Mouse (Mus musculus) MEL (cell line): ENCODE data around the gene Gm10490. TPM values are rescaled to one million over a fixed set of nuclear protein-coding genes. Genes with fewer than 3 reads are reported as not detected.

Source experiments
- DNase-seq: peaks from one replicate; pipeline ENCODE4 v3.0.0; 2011; ENCODE audit warnings: low read depth, low spot score
- H3K27ac ChIP-seq: 2 replicates; pipeline ENCODE4 v1.5.1; 2012; ENCODE audit warnings: low read depth, mild to moderate bottlenecking, control low read depth, low read length, moderate library complexity; ENCODE audit not compliant: control insufficient read depth
- H3K27me3 ChIP-seq, 2 experiments: fragments of 150-350 bp in 1 of 2; sonication (generic) in 1 of 2; 2 replicates each; pipeline ENCODE4 v1.6.1; 2012; ENCODE audit warnings: low read length in 2 of 2, mild to moderate bottlenecking in 2 of 2, improper control_type of control experiment in 1 of 2, moderate library complexity in 1 of 2; ENCODE audit not compliant: insufficient read depth in 2 of 2, control insufficient read depth in 1 of 2
- H3K36me3 ChIP-seq, 2 experiments: 2 replicates each; pipeline ENCODE4 v1.6.1; 2012 to 2014; ENCODE audit warnings: low read length in 2 of 2, improper control_type of control experiment in 1 of 2, inconsistent platforms in 1 of 2, mild to moderate bottlenecking in 1 of 2; ENCODE audit not compliant: insufficient read depth in 2 of 2, control insufficient read depth in 1 of 2
- H3K4me1 ChIP-seq, 2 experiments: fragments of 150-350 bp in 1 of 2; sonication (generic) in 1 of 2; 2 replicates each; pipeline ENCODE4 v1.6.1; 2012; ENCODE audit warnings: low read length in 2 of 2, improper control_type of control experiment in 1 of 2, mild to moderate bottlenecking in 1 of 2; ENCODE audit not compliant: insufficient read depth in 2 of 2, control insufficient read depth in 1 of 2
- H3K4me3 ChIP-seq, 2 experiments: fragments of 150-350 bp in 1 of 2; sonication (generic) in 1 of 2; 2 replicates each; pipeline ENCODE4 v1.5.1; 2012; ENCODE audit warnings: low read depth in 2 of 2, low read length in 2 of 2, mild to moderate bottlenecking in 2 of 2, moderate library complexity in 2 of 2, control low read depth in 1 of 2, improper control_type of control experiment in 1 of 2; ENCODE audit not compliant: control insufficient read depth in 1 of 2, insufficient read depth in 1 of 2
- H3K79me2 ChIP-seq: 2 replicates; pipeline ENCODE4 v1.6.1; 2012; ENCODE audit warnings: mild to moderate bottlenecking, low read length, moderate library complexity; ENCODE audit not compliant: control insufficient read depth, poor library complexity, insufficient read depth
- H3K9ac ChIP-seq: 2 replicates; pipeline ENCODE4 v1.6.1; 2012; ENCODE audit warnings: low read depth, mild to moderate bottlenecking, control low read depth, low read length, moderate library complexity; ENCODE audit not compliant: control insufficient read depth, poor library complexity, severe bottlenecking
- H3K9me3 ChIP-seq: fragments of 150-350 bp; sonication (generic); replicated peaks from 2 replicates; pipeline ENCODE4 v1.6.1; 2012; ENCODE audit warnings: mild to moderate bottlenecking, low read length, improper control_type of control experiment, moderate library complexity; ENCODE audit not compliant: insufficient read depth
- BHLHE40 ChIP-seq: IDR thresholded peaks from 2 replicates; pipeline ENCODE4 v1.6.1; 2012; ENCODE audit warnings: low read depth, mild to moderate bottlenecking, inconsistent platforms, low read length, improper control_type of control experiment, borderline replicate concordance
- CHD1 ChIP-seq: IDR thresholded peaks from 2 replicates; pipeline ENCODE4 v1.6.1; 2012; ENCODE audit warnings: low read depth, mild to moderate bottlenecking, inconsistent platforms, low read length, improper control_type of control experiment
- ELF1 ChIP-seq: IDR thresholded peaks from 2 replicates; pipeline ENCODE4 v1.6.1; 2014; ENCODE audit warnings: low read depth, mild to moderate bottlenecking, inconsistent platforms, low read length, improper control_type of control experiment, moderate library complexity
- EP300 ChIP-seq, 2 experiments: IDR thresholded peaks; 2 replicates each; pipeline ENCODE4 v1.6.1; 2011; ENCODE audit warnings: improper control_type of control experiment in 2 of 2, low read length in 2 of 2, low read depth in 1 of 2, mild to moderate bottlenecking in 1 of 2
- KAT2A ChIP-seq: conservative IDR thresholded peaks from 2 replicates; pipeline ENCODE4 v1.6.1; 2012; ENCODE audit warnings: low read depth, low read length, improper control_type of control experiment, inconsistent platforms
- MAFK ChIP-seq: IDR thresholded peaks from 2 replicates; pipeline ENCODE4 v1.6.1; 2011; ENCODE audit warnings: low read depth, mild to moderate bottlenecking, low read length, improper control_type of control experiment, borderline replicate concordance
- MEF2A ChIP-seq: IDR thresholded peaks from 2 replicates; pipeline ENCODE4 v1.6.1; 2014; ENCODE audit warnings: low read depth, mild to moderate bottlenecking, inconsistent platforms, low read length, improper control_type of control experiment; ENCODE audit not compliant: poor library complexity, insufficient replicate concordance, severe bottlenecking; ENCODE audit errors: extremely low read depth
- MYB ChIP-seq: IDR thresholded peaks from 2 replicates; pipeline ENCODE4 v1.6.1; 2011; ENCODE audit warnings: mild to moderate bottlenecking, low read depth, low read length, improper control_type of control experiment
- MYC ChIP-seq: IDR thresholded peaks from 2 replicates; pipeline ENCODE4 v1.6.1; 2011; ENCODE audit warnings: low read depth, mild to moderate bottlenecking, low read length, improper control_type of control experiment, moderate library complexity
- POLR2A ChIP-seq, 2 experiments: IDR thresholded peaks; 2 replicates each; pipeline ENCODE4 v1.6.1; 2011 to 2012; ENCODE audit warnings: low read length in 2 of 2, mild to moderate bottlenecking in 2 of 2, control low read depth in 1 of 2, improper control_type of control experiment in 1 of 2, low read depth in 1 of 2, moderate library complexity in 1 of 2; ENCODE audit not compliant: control insufficient read depth in 1 of 2, insufficient read depth in 1 of 2, poor library complexity in 1 of 2
- POLR2AphosphoS2 ChIP-seq: IDR thresholded peaks from 2 replicates; pipeline ENCODE4 v1.6.1; 2011; ENCODE audit warnings: low read length, improper control_type of control experiment
- SIN3A ChIP-seq: IDR thresholded peaks from 2 replicates; pipeline ENCODE4 v1.6.1; 2012; ENCODE audit warnings: low read length, improper control_type of control experiment, inconsistent platforms
- UBTF ChIP-seq: IDR thresholded peaks from 2 replicates; pipeline ENCODE4 v1.6.1; 2012; ENCODE audit warnings: low read depth, mild to moderate bottlenecking, inconsistent platforms, low read length, improper control_type of control experiment, moderate library complexity, borderline replicate concordance; ENCODE audit not compliant: insufficient read depth
- USF2 ChIP-seq, 2 experiments: IDR thresholded peaks; 2 replicates each; pipeline ENCODE4 v1.6.1; 2011 to 2012; ENCODE audit warnings: improper control_type of control experiment in 2 of 2, low read length in 2 of 2, borderline replicate concordance in 1 of 2, inconsistent platforms in 1 of 2, low read depth in 1 of 2, mild to moderate bottlenecking in 1 of 2; ENCODE audit not compliant: insufficient read depth in 1 of 2
- ZKSCAN1 ChIP-seq: IDR thresholded peaks from 2 replicates; pipeline ENCODE4 v1.6.1; 2012; ENCODE audit warnings: low read depth, mild to moderate bottlenecking, inconsistent platforms, low read length, improper control_type of control experiment, moderate library complexity
- ZMIZ1 ChIP-seq: IDR thresholded peaks from 2 replicates; pipeline ENCODE4 v1.6.1; 2012; ENCODE audit warnings: low read depth, mild to moderate bottlenecking, inconsistent platforms, low read length, improper control_type of control experiment, moderate library complexity
- polyA plus RNA-seq, 2 experiments: library from polyadenylated mRNA; stranded (reverse) in 1 of 2; unstranded in 1 of 2; fragments of >175 nt in 1 of 2; fragments of >200 nt in 1 of 2; gene quantifications; 2 replicates each; pipeline versions ENCODE4 v1.2.1 to v1.2.4; 2012; ENCODE audit warnings: low replicate concordance in 2 of 2, low read depth in 1 of 2; ENCODE audit not compliant: insufficient read length in 2 of 2, insufficient read depth in 1 of 2, missing spikeins in 1 of 2
- total RNA-seq: library from RNA; depleted of rRNA; stranded (reverse); fragments of 300-350 nt; gene quantifications from 2 replicates; pipeline ENCODE4 v1.2.3, GENCODE M21; 2012

Gm10490 gene
- total and polyA plus RNA-seq, 3 experiments = not detected

DNA sequence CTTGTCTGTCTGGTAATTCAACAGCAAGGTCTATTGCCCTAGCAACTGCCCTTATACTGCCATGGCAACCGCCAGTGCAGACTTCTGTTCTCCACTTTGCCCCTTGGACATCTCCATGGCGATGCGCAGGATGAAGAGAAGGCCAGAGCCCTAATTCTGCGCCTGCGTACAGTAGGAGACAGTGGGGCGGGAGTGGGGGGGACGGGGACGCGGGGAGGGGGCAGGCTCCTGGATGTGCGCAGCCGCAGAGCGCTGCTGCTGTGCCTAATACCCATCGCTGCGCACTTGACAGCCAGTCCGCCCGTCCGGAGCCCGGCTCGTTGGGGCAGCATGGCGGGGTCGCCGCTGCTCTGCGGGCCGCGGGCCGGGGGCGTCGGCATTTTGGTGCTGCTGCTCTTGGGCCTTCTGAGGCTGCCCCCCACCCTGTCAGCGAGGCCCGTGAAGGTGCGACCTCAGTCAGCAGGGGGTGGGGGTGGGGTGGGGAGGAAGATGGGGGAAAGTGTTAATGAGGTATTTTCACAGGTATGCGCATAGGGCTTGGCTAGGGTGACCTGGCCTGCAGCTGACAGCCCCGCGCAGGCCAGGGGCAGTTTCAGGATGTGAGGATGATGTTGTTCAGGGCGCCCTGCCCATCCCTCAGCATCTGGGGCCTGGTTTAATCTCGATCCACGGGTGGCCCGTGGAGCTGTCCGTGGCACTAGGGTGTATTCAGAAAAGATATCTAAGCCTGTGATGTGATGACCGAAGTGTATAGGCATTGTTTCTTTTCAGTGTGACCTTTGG, 10.4 kb downstream of the Gm10490 start, which contains the start of gene Pcsk1n:
TSS of gene Pcsk1n (plus strand) at position 222 of the 783 bp plus-strand sequence.
- no peaks in the 10 kb centered on the region for H3K79me2 ChIP-seq
- no peaks in the 10 kb centered on the region for H3K4me1 ChIP-seq
- H3K4me3 ChIP-seq = no peak within 1 kb of the TSS
- H3K9me3 ChIP-seq = no peaks in the 10 kb centered on the region
- peaks cover 0 to 2% of the 10 kb centered on the region in 2 experiments; a peak in 1 of 4 replicates for H3K36me3 ChIP-seq
- no peak within 1 kb of the TSS for H3K9ac ChIP-seq
- TF ChIP-seq ELF1 (no peak), ZMIZ1 (no peak), ZKSCAN1 (no peak), MEF2A (no peak), MYC (no peak), BHLHE40 (no peak), KAT2A (no peak), MYB (no peak), SIN3A (no peak), EP300 (IDR thresholded peaks at IDR 0.05; ENCODE audit: low read depth in 1 of 2, low read length in 2 of 2) (no peak), UBTF (no peak), POLR2AphosphoS2 (no peak)
- H3K27me3 ChIP-seq = no peaks in the 10 kb centered on the region; a peak in 3 of 4 replicates
- DNase-seq = no peak
- no peak within 1 kb of the TSS for H3K27ac ChIP-seq

DNA sequence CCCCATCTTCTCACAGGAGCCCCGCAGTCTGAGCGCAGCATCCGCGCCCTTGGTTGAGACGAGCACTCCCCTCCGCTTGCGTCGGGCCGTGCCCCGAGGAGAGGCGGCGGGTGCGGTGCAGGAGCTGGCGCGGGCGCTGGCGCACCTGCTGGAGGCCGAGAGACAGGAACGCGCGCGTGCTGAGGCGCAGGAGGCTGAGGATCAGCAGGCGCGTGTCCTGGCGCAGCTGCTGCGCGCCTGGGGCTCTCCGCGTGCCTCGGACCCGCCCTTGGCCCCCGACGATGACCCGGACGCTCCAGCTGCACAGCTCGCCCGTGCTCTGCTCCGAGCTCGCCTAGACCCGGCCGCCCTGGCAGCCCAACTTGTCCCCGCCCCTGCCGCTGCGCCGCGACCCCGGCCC, 12.7 kb downstream of the Gm10490 start:
- no peak for DNase-seq
- H3K36me3 ChIP-seq = peaks cover 0 to 2% of the 10 kb centered on the region in 2 experiments; a peak in 1 of 4 replicates
- no peaks in the 10 kb centered on the region for H3K79me2 ChIP-seq
- peaks cover 0 to 2% of the 10 kb centered on the region in 2 experiments; a peak in 3 of 4 replicates for H3K27me3 ChIP-seq
- no peaks in the 10 kb centered on the region for H3K4me1 ChIP-seq
- no peak overlapping the region for H3K9ac ChIP-seq
- H3K9me3 ChIP-seq = no peaks in the 10 kb centered on the region
- H3K4me3 ChIP-seq = no peak overlapping the region
- TF ChIP-seq USF2 (IDR thresholded peaks at IDR 0.05; ENCODE audit: borderline replicate concordance in 1 of 2, insufficient read depth in 1 of 2, low read depth in 1 of 2, low read length in 2 of 2) (no peak), EP300 (IDR thresholded peaks at IDR 0.05; ENCODE audit: low read depth in 1 of 2, low read length in 2 of 2) (no peak), POLR2A (IDR thresholded peaks at IDR 0.05; ENCODE audit: control insufficient read depth in 1 of 2, insufficient read depth in 1 of 2, low read depth in 1 of 2, low read length in 2 of 2, poor library complexity in 1 of 2) (no peak), MAFK (no peak), CHD1 (no peak)
- no peak overlapping the region for H3K27ac ChIP-seq
